Mouse (Mus musculus) gastrocnemius, adult 8-10 months (tissue): ENCODE measurements around the gene Pipox. TPM values are rescaled to one million over a fixed set of nuclear protein-coding genes. Genes with fewer than 3 reads are reported as not detected.

Experiments
- DNase-seq, 2 experiments: peaks; one replicate each; pipeline ENCODE4 v3.0.0; 2022; ENCODE audit warnings: low spot score in 2 of 2
- total RNA-seq, 4 experiments: library from RNA; stranded (reverse); gene quantifications; 2 replicates each; pipeline ENCODE4 v1.2.4; 2022

The Pipox gene
- total RNA-seq, 4 experiments from 2014 or later, result not detected

- no peak for DNase-seq
Observed at GRCm38 (mm10) chr11:77909376-77909775, 15.5 kb upstream of the Pipox start.

DNA sequence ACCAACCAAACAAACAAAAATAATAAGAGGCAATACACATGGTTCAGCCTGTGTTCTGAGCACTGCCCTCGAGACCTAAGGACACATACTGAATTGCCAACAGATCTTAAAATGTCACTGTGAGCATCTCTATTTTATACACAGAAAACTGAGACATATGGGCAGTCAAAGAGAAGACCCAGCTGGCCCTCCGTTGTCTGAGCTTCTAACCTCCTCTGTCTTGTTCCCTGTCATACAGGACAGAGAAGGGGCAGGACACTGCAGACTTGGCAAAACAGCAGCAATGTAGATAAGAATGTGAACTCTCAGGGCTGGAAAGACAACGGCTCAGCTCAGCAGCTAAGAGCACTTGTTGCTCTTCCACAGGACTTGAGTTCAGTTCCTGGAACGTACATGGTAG, 14.6 kb upstream of the Pipox start:
- DNase-seq, result no peak

GRCm38 (mm10) chr11:77906747-77907174, 12.9 kb upstream of the Pipox start:
- DNase-seq, result no peak

GRCm38 (mm10) chr11:77906097-77906687, 12.3 kb upstream of the Pipox start:
- DNase-seq, result no peak

GRCm38 (mm10) chr11:77904707-77905106, 10.8 kb upstream of the Pipox start:
- no peak for DNase-seq

DNA sequence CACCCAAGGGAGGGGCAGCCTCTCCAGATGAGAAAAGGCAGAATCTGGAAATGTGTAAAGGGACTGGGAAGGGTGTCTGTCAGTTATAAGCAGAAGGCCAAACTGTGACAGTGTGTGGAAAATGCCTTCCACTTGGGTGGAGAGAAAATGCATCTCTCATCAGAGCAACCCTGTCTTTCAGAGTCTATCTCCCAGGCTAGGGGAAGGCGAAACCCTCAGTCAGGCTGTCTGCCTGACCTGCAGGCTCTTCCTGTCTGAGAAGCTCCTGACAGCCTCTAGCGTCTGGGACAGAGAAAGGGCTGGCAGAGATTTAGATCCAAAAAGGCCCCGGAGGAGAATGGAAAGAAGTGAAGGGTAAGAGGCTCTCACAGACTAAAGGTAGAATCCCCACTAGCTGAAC, 9.9 kb upstream of the Pipox start:
- no peak for DNase-seq

- no peak for DNase-seq
Observed at GRCm38 (mm10) chr11:77901775-77902355, 8.0 kb upstream of the Pipox start.

- no peak for DNase-seq
Observed at GRCm38 (mm10) chr11:77901366-77901765, 7.5 kb upstream of the Pipox start.

GRCm38 (mm10) chr11:77900696-77901095, 6.8 kb upstream of the Pipox start:
- no peak for DNase-seq

- DNase-seq, result no peak
Observed at GRCm38 (mm10) chr11:77900187-77900586, 6.3 kb upstream of the Pipox start.

- DNase-seq, result no peak
Observed at GRCm38 (mm10) chr11:77896820-77897805, 3.2 kb upstream of the Pipox start.

GRCm38 (mm10) chr11:77896480-77896819, 2.6 kb upstream of the Pipox start:
- DNase-seq, result no peak

DNA sequence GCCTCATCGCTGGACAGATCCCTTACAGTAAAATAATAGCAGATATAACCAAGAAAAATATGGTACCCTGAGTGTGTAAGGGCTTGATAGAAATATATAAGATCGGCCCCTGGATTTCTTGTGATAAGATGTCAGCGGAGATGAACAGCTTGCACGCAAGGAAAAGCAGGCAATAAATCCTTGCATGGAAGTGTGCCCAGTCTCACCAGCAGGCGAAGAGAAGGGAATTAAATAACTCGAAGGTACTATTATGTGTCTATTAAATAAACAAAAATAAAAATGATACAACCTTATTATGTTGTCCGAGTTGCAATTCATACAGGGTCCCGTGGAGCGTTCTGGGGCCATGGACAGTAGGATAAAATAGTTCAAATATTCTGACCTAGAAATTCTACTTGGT, 2.1 kb upstream of the Pipox start:
- no peak for DNase-seq

DNA sequence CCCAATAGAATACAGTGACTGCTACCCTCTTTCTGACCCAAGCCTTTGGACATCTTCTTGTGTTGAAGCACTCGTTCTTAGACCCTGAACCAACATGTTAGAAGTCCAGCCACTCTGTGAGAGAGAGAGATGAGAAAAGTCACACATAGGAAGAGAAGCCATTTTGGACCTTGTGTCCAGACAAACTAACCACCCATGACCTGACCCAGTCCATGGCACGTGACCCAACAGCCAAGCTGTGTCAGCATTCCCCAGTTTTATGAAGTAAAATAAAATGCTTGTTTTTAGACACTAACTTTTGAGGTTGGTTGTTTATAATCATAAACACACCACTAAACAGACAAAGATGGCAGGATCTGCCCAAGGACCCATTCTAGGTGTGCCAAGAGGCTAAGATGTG, 1.1 kb upstream of the Pipox start:
- DNase-seq, result no peak

- DNase-seq, result no peak
Observed at GRCm38 (mm10) chr11:77893283-77893682, 613 bp downstream of the Pipox start.

- no peak for DNase-seq
Observed at GRCm38 (mm10) chr11:77892883-77893282, 1.0 kb downstream of the Pipox start.

DNA sequence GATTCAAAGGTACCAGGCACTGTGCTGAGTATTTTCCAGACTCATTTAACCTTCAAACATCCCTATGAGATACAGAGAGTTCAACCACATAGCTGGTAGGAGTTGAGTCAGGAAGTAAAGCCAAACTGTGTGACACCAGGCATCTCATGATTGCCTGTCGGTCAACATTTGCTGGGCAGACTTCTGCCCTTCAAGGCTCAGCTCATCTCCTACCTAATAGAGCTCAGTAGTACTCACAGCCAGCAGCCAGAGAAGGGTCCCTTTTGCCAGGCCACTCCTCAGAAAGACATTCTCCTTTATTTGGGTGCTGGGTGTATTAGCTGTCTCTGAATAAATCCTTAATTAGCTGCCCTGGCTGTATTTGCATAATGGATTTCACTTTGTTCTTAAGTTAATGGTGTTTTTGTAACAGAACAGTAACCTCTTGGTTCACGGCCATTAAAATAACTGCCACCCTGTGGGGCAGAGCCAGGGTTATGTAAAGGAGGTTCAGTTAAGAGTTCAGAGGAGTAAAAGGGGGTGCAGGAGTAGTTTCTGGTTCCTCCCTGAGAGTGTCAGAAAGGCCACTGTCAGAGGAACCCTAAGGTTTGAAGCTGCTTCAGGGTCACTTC, 3.1 kb downstream of the Pipox start:
- no peak for DNase-seq

- DNase-seq, result no peak
Observed at GRCm38 (mm10) chr11:77889484-77889883, 4.4 kb downstream of the Pipox start.

DNA sequence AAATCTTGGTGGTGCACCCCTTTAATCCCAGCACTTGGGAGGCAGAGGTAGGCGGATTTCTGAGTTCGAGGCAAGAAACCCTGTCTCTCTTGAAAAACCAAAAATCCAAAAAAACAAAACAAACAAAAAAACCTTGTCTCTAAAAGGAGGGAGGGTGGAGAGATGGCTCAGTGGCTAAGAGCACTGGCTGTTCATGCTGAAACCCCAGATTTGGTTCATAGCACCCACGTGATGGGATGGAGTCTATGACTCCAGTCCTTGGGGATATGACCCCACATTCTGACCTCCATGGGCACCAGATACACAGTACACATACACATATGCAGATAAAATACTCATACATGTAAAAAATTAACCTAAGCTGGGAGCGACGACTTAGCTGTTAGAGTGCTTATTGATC, 5.0 kb downstream of the Pipox start:
- DNase-seq, result no peak

- no peak for DNase-seq
Observed at GRCm38 (mm10) chr11:77887373-77887960, 6.4 kb downstream of the Pipox start.

GRCm38 (mm10) chr11:77885246-77885575, 8.7 kb downstream of the Pipox start:
- DNase-seq, result no peak
